In the genomic region with DNA sequence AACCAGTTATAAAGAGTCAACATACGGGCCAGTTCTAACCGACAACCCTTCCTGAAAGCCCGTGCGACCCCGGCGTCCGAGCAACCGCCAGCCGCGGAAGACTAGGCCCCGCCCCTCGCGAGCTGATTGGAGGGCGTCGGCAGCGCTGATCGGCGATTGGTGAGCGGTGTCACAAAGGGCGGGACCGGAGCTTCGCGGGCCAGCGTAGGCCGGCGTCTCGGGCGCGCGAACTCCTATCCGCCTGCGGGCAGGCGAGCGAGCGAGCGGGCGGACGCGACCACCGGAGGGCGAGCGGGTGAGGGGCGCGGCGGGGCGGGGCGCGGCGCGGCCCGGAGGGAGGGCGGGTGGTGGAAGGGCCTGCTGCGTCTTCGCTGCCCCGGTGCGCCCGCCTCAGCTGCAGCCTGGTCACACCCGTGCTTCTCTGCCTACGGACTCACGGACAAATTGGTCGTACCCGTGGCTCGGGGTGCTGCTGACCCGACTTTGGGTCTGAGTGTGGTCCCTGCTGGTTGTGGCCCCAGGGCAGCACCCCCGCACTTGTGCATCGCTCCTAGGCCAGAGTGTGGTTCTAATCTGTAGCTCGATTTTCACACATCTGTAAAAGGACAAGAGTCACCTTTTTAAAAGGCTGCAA, we compare ENCODE assay signal across 8 mouse cellular contexts. TPM values are rescaled to one million over a fixed set of nuclear protein-coding genes. Genes with fewer than 3 reads are reported as not detected.
DNase-seq lines count a peak whose midpoint lies in the region; ATAC-seq lines count a peak whose summit lies in the region.

Gene Zfand4, plus strand, starts transcription at position 205 of the 634 bp plus-strand sequence.

- H3K4me3 ChIP-seq in hindbrain, embryonic 13.5 days, result peak within 1 kb of the TSS; percentile 60

- H3K27ac ChIP-seq in hindbrain, embryonic 13.5 days, result peak within 1 kb of the TSS; percentile 75

- H3K36me3 ChIP-seq in hindbrain, embryonic 13.5 days, result peaks cover 32% of the 10 kb centered on the region

- WGBS in hindbrain, embryonic 13.5 days, result under 1% methylated on average over 67 of the region's 67 CpGs

- peak within 1 kb of the TSS; percentile 83 for H3K9ac ChIP-seq in hindbrain, embryonic 13.5 days

- DNase-seq in Muller cell, postnatal 12 days (ENCODE audit: inconsistent ontology term), result peak; percentile 91
- peak; percentile 89 for DNase-seq in cerebellum, adult 9-11 months
- DNase-seq in frontal cortex, postnatal 10 days (ENCODE audit: low spot score in 2 of 2), result peak; percentile 84 to 91
- DNase-seq in layer of hippocampus, postnatal 25 days (ENCODE audit: extremely low spot score in 1 of 2, low spot score in 1 of 2), result peak; percentile 82 to 89
- peak; percentile 92 for DNase-seq in lung, postnatal 25 days (ENCODE audit: low spot score)
- DNase-seq in retina, embryonic 14.5 days (ENCODE audit: low spot score), result peak; percentile 96
- DNase-seq in thymus, postnatal 4 days, result peak; percentile 97

- peak; percentile 96 for ATAC-seq in hindbrain, embryonic 13.5 days (ENCODE audit: low FRiP score)

- H3K4me1 ChIP-seq in hindbrain, embryonic 13.5 days (replicated peaks), result peaks cover 20% of the 10 kb centered on the region

- H3K4me2 ChIP-seq in hindbrain, embryonic 13.5 days, result peak within 1 kb of the TSS; percentile 72

- no peaks in the 10 kb centered on the region for H3K27me3 ChIP-seq in hindbrain, embryonic 13.5 days

- H3K9me3 ChIP-seq in hindbrain, embryonic 13.5 days, result no peaks in the 10 kb centered on the region

RNA-seq across cellular contexts. Expression of gene Zfand4, which starts in this region (rescaled TPM):
- polyA plus RNA-seq in hindbrain, embryonic 13.5 days (2015; fragmentation: Nextera tagmentation; extraction: Ambion mirVana), result 7.0 and 8.3 TPM in 2 replicates
- total RNA-seq in layer of hippocampus, postnatal 25 days (2021), result 1 to 10 TPM; 6.7 to 7.2 TPM

Comparison
In these comparisons a context has a peak if more than half of its experiments do, and no peak if none do; other contexts are left out.
1. Peak in every context shown above with its lines: DNase-seq, ATAC-seq, H3K4me3 ChIP-seq and H3K27ac ChIP-seq.